Mouse (Mus musculus) regulatory T cell (primary cell): ENCODE data around the gene Llgl2.
"Not testable (repeated sequence)": the region's sequence is repeated elsewhere in the genome, so short reads cannot be mapped to it uniquely, and the experiment has no call there.

ENCODE experiments used
- in situ Hi-C: fragments of 300-600 bp; cut with MboI, MseI; formaldehyde crosslinking; loops from one replicate; pipeline ENCODE4 v1.15.1; 2025; ENCODE audit warnings: high pct_unique_total_duplicates

The Llgl2 gene

GRCm38 (mm10) chr11:115832523-115832922, 8.7 kb downstream of the Llgl2 start:
- in situ Hi-C loops, result no loop called here

- in situ Hi-C loops, result no loop called here
These were observed 9.2 kb downstream of the Llgl2 start for GRCm38 (mm10) chr11:115833021-115833513.

- in situ Hi-C loops, result no loop called here
These were observed 10.2 kb downstream of the Llgl2 start for GRCm38 (mm10) chr11:115834033-115834432.

GRCm38 (mm10) chr11:115836656-115837395, 13.0 kb downstream of the Llgl2 start:
- in situ Hi-C loops, result no loop called here

GRCm38 (mm10) chr11:115837606-115838345, 13.9 kb downstream of the Llgl2 start:
- in situ Hi-C loops, result no loop called here

GRCm38 (mm10) chr11:115838895-115839311, 15.1 kb downstream of the Llgl2 start:
- in situ Hi-C loops, result no loop called here

GRCm38 (mm10) chr11:115839732-115840131, 15.9 kb downstream of the Llgl2 start:
- in situ Hi-C loops, result no loop called here

GRCm38 (mm10) chr11:115841044-115841443, 17.2 kb downstream of the Llgl2 start:
- in situ Hi-C loops, result no loop called here

- in situ Hi-C loops, result no loop called here
These were observed 18.2 kb downstream of the Llgl2 start for GRCm38 (mm10) chr11:115841961-115842550.

- in situ Hi-C loops, result no loop called here
These were observed 19.5 kb downstream of the Llgl2 start for GRCm38 (mm10) chr11:115843141-115843890.

- in situ Hi-C loops, result no loop called here
These were observed 20.0 kb downstream of the Llgl2 start for GRCm38 (mm10) chr11:115843891-115844239.

- in situ Hi-C loops, result no loop called here
These were observed 20.4 kb downstream of the Llgl2 start for GRCm38 (mm10) chr11:115844240-115844639.

GRCm38 (mm10) chr11:115845819-115846218, 22.0 kb downstream of the Llgl2 start:
- in situ Hi-C loops, result no loop called here

GRCm38 (mm10) chr11:115854674-115855073, 30.8 kb downstream of the Llgl2 start:
- in situ Hi-C loops, result loop anchor here (5.0 kb wide), 1 partner anchor 67 kb away; no protein-coding TSS in a partner anchor

GRCm38 (mm10) chr11:115857146-115857545, 33.3 kb downstream of the Llgl2 start:
- in situ Hi-C loops, result not testable (repeated sequence)

- in situ Hi-C loops, result no loop called here
These were observed 34.1 kb downstream of the Llgl2 start for GRCm38 (mm10) chr11:115857936-115858335.

GRCm38 (mm10) chr11:115858354-115858753, 34.5 kb downstream of the Llgl2 start, which contains the start of gene Myo15b:
Gene Myo15b (plus strand): TSS chr11:115858406.
- in situ Hi-C loops, result no loop called here

- in situ Hi-C loops, result no loop called here
These were observed 35.5 kb downstream of the Llgl2 start for GRCm38 (mm10) chr11:115859143-115859945.

- in situ Hi-C loops, result no loop called here
These were observed 40.0 kb downstream of the Llgl2 start for GRCm38 (mm10) chr11:115863895-115864294.

- in situ Hi-C loops, result no loop called here
These were observed 45.5 kb downstream of the Llgl2 start for GRCm38 (mm10) chr11:115869393-115869792.

GRCm38 (mm10) chr11:115872437-115872836, 48.6 kb downstream of the Llgl2 start:
- in situ Hi-C loops, result no loop called here
